Mouse (Mus musculus): ENCODE measurements at regions not wholly inside any gene's neighbourhood (a gene's known extent, or its start where the extent isn't known, plus 50 kb on each side); places are given as distances from the start of the nearest gene placed in this dataset.
A peak's percentile ranks its signal among the peaks of the same experiment; 100 is the strongest.

GRCm38 (mm10) chr16:95814513-95815118 is 112.7 kb downstream of the Ets2 start:
- peak; percentile 45 for DNase-seq (ENCODE audit: low read depth)

GRCm38 (mm10) chr16:95811092-95811491 is 109.2 kb downstream of the Ets2 start:
- no peak for DNase-seq (ENCODE audit: low read depth)

- no peak for DNase-seq (ENCODE audit: low read depth)
Measured at GRCm38 (mm10) chr16:95809127-95809876, 107.4 kb downstream of the Ets2 start.

GRCm38 (mm10) chr16:95806510-95806909 is 104.6 kb downstream of the Ets2 start:
- no peak for DNase-seq (ENCODE audit: low read depth)

GRCm38 (mm10) chr16:95804199-95804598 is 102.3 kb downstream of the Ets2 start:
- DNase-seq (ENCODE audit: low read depth): no peak

GRCm38 (mm10) chr16:95802641-95803040 is 100.8 kb downstream of the Ets2 start:
- DNase-seq (ENCODE audit: low read depth): no peak

GRCm38 (mm10) chr16:95802207-95802606 is 100.3 kb downstream of the Ets2 start:
- DNase-seq (ENCODE audit: low read depth): no peak

- DNase-seq (ENCODE audit: low read depth): no peak
Measured at GRCm38 (mm10) chr16:95800911-95801442, 99.1 kb downstream of the Ets2 start.

- DNase-seq (ENCODE audit: low read depth): no peak
Measured at GRCm38 (mm10) chr16:95798582-95798981, 96.7 kb downstream of the Ets2 start.

- DNase-seq (ENCODE audit: low read depth): no peak
Measured at GRCm38 (mm10) chr16:95798099-95798498, 96.2 kb downstream of the Ets2 start.

- no peak for DNase-seq (ENCODE audit: low read depth)
Measured at GRCm38 (mm10) chr16:95797141-95797540, 95.3 kb downstream of the Ets2 start.

- DNase-seq (ENCODE audit: low read depth): no peak
Measured at GRCm38 (mm10) chr16:95794876-95795275, 93.0 kb downstream of the Ets2 start.

GRCm38 (mm10) chr16:95794281-95794727 is 92.4 kb downstream of the Ets2 start:
- no peak for DNase-seq (ENCODE audit: low read depth)

GRCm38 (mm10) chr16:95790691-95791090 is 88.8 kb downstream of the Ets2 start:
- DNase-seq (ENCODE audit: low read depth): no peak

GRCm38 (mm10) chr16:95789548-95789947 is 87.7 kb downstream of the Ets2 start:
- DNase-seq (ENCODE audit: low read depth): no peak

GRCm38 (mm10) chr16:95781681-95782080 is 79.8 kb downstream of the Ets2 start:
- no peak for DNase-seq (ENCODE audit: low read depth)

- DNase-seq (ENCODE audit: low read depth): no peak
Measured at GRCm38 (mm10) chr16:95780431-95780830, 78.6 kb downstream of the Ets2 start.

- DNase-seq (ENCODE audit: low read depth): no peak
Measured at GRCm38 (mm10) chr16:95778845-95779722, 77.2 kb downstream of the Ets2 start.

- no peak for DNase-seq (ENCODE audit: low read depth)
Measured at GRCm38 (mm10) chr16:95778173-95778572, 76.3 kb downstream of the Ets2 start.

GRCm38 (mm10) chr16:95776610-95777363 is 74.9 kb downstream of the Ets2 start:
- DNase-seq (ENCODE audit: low read depth): no peak

- no peak for DNase-seq (ENCODE audit: low read depth)
Measured at GRCm38 (mm10) chr16:95776010-95776409, 74.1 kb downstream of the Ets2 start.
